Mouse (Mus musculus) kidney, postnatal 0 days (tissue): ENCODE data around the gene Golga5. TPM values are rescaled to one million over a fixed set of nuclear protein-coding genes. Genes with fewer than 3 reads are reported as not detected.

Experiments used
- ATAC-seq: fragments of 200-750 bp; cut with Nextera tagmentation; replicated peaks from 2 replicates; pipeline ENCODE4 v1.8.0; 2017; ENCODE audit warnings: low read depth, moderate number of reproducible peaks, moderate TSS enrichment, moderate library complexity; ENCODE audit not compliant: low FRiP score
- DNase-seq: peaks from one replicate; pipeline ENCODE4 v3.0.0-alpha.2; 2016; ENCODE audit warnings: low spot score
- H3K27ac ChIP-seq: fragments of 300-500 bp; sonication (generic); 2 replicates; pipeline ENCODE4 v1.5.1; 2014; ENCODE audit warnings: mild to moderate bottlenecking
- H3K27me3 ChIP-seq: fragments of 300-500 bp; sonication (generic); 2 replicates; pipeline ENCODE4 v1.6.1; 2014; ENCODE audit warnings: low read length, mixed read lengths; ENCODE audit not compliant: insufficient read depth
- H3K36me3 ChIP-seq: fragments of 300-500 bp; sonication (generic); 2 replicates; pipeline ENCODE4 v1.6.1; 2014; ENCODE audit warnings: low read length, mixed read lengths; ENCODE audit not compliant: insufficient read depth
- H3K4me1 ChIP-seq: fragments of 300-500 bp; sonication (generic); replicated peaks from 2 replicates; pipeline ENCODE4 v1.6.1; 2014; ENCODE audit warnings: antibody characterized with exemption, low read length, mixed read lengths; ENCODE audit not compliant: insufficient read depth
- H3K4me2 ChIP-seq: fragments of 300-500 bp; sonication (generic); 2 replicates; pipeline ENCODE4 v1.6.1; 2014; ENCODE audit warnings: mild to moderate bottlenecking, low read length, moderate library complexity, mixed read lengths
- H3K4me3 ChIP-seq: fragments of 300-500 bp; sonication (generic); replicated peaks from 2 replicates; pipeline ENCODE4 v1.5.1; 2014; ENCODE audit warnings: low read depth, low read length
- H3K9ac ChIP-seq: fragments of 300-500 bp; sonication (generic); 2 replicates; pipeline ENCODE4 v1.6.1; 2014; ENCODE audit warnings: low read depth, low read length
- H3K9me3 ChIP-seq: fragments of 300-500 bp; sonication (generic); replicated peaks from 2 replicates; pipeline ENCODE4 v1.6.1; 2016; ENCODE audit warnings: low read length, inconsistent platforms, mixed read lengths
- CTCF ChIP-seq: IDR thresholded peaks from 2 replicates; pipeline ENCODE4 v1.5.1; 2016; ENCODE audit warnings: antibody characterized with exemption, low read depth, mild to moderate bottlenecking, moderate library complexity
- WGBS: fragments of 180-500 bp; shearing (Covaris S2); extraction: QIAGEN DNeasy Blood & Tissue Kit; methylation state at CpG from one replicate; pipeline ENCODE4 v1.1.7; 2014; 5-methylcytosine and 5-hydroxymethylcytosine counted together
- polyA plus RNA-seq: library from polyadenylated mRNA; unstranded; fragments of >200 nt; fragmentation: Nextera tagmentation; extraction: Ambion mirVana; gene quantifications from 2 replicates; pipeline ENCODE4 v1.2.1, GENCODE M21; 2015

Gene Golga5
- polyA plus RNA-seq, 1 experiment from 2014 or later: 36.4 TPM

DNA sequence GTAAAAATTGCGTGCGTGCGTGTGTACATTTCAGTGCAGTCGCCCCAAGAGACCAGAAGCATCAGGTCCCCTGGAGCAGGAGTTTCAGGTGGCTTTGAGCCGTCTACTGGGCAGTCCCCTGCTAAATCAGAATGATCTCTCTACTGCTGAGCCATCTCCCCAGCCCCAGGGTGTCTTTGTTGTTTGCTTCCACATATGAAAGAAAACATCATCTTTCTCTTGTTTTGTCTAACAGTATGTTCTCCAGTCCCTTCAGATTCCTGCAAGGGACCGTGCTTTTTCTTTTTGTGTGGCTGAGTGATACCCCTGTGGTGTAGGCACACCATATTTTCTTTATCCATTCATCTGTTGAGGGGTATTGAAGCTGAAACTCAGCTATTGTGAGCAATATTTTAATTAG is 45.8 kb downstream of the Golga5 start:
- Histone ChIP-seq H3K27me3 (no peaks in the 10 kb centered on the region), H3K4me2 (no peak overlapping the region), H3K9ac (no peak overlapping the region), H3K4me3 (no peak overlapping the region), H3K4me1 (no peaks in the 10 kb centered on the region), H3K36me3 (no peaks in the 10 kb centered on the region), H3K27ac (no peak overlapping the region), H3K9me3 (no peaks in the 10 kb centered on the region)
- 83% methylated on average over 6 of the region's 6 CpGs for WGBS
- no peak for ATAC-seq
- TF ChIP-seq CTCF: no peak
- no peak for DNase-seq

DNA sequence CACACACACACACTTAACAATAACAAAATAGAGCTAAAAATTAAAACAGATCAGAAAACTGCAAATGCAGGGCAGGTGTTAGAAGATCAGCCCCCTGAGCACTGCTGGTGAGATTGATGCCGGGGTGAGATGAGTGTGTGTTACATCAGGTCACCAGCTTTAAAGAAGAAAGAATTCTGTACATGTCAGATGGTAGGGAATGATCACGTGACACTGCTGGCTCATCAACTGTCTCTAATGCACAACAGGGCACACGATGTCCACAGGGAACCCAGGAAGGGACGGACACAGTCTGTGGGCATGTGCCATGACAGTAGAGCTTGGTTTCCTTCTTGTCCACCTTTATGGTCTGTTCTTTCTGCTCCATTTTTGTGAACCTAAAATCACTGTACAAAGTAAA is 47.2 kb downstream of the Golga5 start:
- H3K9me3 ChIP-seq: no peaks in the 10 kb centered on the region
- WGBS: 79% methylated on average over 4 of the region's 4 CpGs
- no peak overlapping the region for H3K4me2 ChIP-seq
- no peaks in the 10 kb centered on the region for H3K27me3 ChIP-seq
- H3K4me3 ChIP-seq: no peak overlapping the region
- TF ChIP-seq CTCF: no peak
- no peaks in the 10 kb centered on the region for H3K4me1 ChIP-seq
- no peak for ATAC-seq
- no peaks in the 10 kb centered on the region for H3K36me3 ChIP-seq
- H3K9ac ChIP-seq: no peak overlapping the region
- no peak overlapping the region for H3K27ac ChIP-seq
- no peak for DNase-seq

DNA sequence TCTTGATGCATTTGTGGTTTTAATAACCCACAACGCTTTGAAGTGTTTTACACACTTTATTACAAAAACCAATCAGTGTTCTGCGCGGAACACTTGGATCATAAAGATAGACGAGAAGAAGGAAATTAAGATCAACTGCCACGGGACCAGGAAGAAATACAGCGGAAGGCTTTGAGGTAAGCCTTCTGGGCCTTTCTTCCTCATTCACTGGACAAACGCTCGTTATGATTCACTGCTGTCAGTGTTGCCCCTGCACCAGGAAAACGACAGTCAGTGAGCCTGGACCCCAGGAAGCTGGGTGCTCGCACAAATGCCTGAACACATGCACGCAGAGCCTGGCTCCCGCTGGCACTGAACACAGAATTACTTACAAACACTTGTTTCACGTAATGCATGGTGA is 48.7 kb downstream of the Golga5 start:
- 69% methylated on average over 13 of the region's 13 CpGs for WGBS
- Histone ChIP-seq H3K27ac (no peak overlapping the region), H3K4me3 (no peak overlapping the region), H3K4me1 (no peaks in the 10 kb centered on the region), H3K9ac (no peak overlapping the region), H3K4me2 (no peak overlapping the region), H3K9me3 (no peaks in the 10 kb centered on the region), H3K27me3 (no peaks in the 10 kb centered on the region), H3K36me3 (no peaks in the 10 kb centered on the region)
- ATAC-seq: no peak
- DNase-seq: no peak
- TF ChIP-seq CTCF: no peak

DNA sequence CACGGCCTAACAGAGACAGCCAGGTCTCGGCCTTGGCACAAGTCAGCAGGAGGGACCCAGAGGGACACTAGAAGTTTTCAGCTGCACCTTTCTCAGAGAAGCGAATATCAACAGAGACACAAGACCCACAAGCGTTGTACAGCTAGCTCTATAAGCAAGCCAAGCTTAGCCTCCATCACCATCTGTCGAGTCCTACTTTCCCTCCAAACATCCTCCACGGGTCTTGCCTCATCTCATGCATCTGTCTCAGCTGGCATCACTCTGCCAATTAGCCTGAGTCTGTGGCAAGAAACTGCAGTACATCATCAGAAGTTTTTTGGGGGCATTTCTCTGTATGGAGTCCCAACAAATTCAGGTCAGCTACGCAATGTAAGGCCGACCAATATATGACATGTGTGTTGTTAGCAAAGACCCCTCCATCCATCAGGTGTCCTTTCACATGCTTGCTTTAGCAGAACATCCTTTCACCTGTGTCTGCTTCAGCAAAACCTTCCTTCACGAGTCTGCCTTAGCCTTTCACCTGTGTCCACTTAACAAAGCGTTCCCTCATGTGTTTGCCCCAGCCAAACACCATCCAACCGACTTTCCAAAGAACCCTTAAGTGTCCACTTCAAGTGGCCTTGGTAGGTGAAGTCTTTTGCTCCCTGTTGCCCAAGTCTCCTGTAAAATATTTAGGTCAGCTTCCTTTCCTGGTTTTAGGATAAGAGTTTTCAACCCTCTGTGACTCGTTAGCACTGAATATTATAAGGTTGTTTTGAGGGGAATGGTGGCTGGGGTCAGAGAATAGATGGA is 51.2 kb downstream of the Golga5 start:
- Histone ChIP-seq H3K4me1 (no peaks in the 10 kb centered on the region), H3K27ac (no peak overlapping the region), H3K36me3 (no peaks in the 10 kb centered on the region), H3K27me3 (no peaks in the 10 kb centered on the region), H3K9me3 (no peaks in the 10 kb centered on the region), H3K4me2 (no peak overlapping the region), H3K9ac (no peak overlapping the region), H3K4me3 (no peak overlapping the region)
- WGBS: 88% methylated on average over 12 of the region's 12 CpGs
- ATAC-seq (no peak), DNase-seq (no peak)
- no peak for TF ChIP-seq CTCF

DNA sequence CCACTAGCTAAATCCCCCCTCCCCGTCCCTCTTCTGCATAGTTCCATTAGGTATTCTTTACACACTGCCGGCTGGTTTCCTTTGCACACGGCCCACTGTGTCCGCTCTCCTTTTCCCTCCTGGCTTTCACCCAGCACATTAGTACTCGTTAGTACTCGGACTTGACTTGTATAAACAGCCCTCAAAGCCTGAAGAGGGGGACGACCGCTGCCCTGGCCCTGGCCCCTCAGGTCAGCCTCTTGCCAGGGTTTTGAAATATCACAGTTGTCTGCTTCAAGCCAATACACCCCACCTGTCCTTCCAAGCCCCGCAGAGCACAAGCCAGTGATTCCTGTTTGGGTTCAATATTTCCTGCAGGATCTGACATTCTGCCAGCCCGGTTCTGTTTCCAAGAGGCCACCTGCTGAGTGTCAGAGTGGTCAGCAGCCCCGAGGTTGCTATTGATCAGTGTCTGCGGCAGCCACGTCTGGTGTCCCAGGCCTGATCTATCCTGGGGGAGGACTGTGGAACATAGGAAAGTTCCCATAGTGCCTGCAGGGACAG is 52.9 kb downstream of the Golga5 start:
- H3K27ac ChIP-seq: no peak overlapping the region
- H3K4me2 ChIP-seq: no peak overlapping the region
- DNase-seq (peak; percentile 30), ATAC-seq (no peak)
- no peaks in the 10 kb centered on the region for H3K36me3 ChIP-seq
- H3K9ac ChIP-seq: no peak overlapping the region
- no peak overlapping the region for H3K4me3 ChIP-seq
- H3K9me3 ChIP-seq: no peaks in the 10 kb centered on the region
- no peaks in the 10 kb centered on the region for H3K27me3 ChIP-seq
- WGBS: 17% methylated on average over 13 of the region's 13 CpGs
- H3K4me1 ChIP-seq: no peaks in the 10 kb centered on the region
- TF ChIP-seq CTCF: no peak

DNA sequence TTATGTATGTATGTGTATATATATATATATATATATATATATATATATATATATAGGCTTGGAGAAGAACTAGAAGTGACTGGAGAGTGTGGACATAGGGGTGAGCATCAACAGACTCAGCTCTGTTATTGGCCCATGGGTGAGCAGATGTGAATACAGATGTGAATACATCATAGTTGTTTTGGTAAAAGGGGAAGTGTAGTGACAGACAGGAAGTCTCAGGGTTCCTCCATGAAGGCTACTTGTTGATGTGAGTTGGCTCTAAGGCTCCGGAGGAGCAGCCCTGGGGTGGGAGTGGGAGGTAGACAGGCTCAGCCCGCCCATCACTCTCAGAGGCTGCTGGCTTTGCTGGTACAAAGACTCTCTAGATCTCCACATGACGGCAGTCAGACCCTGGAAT is 55.3 kb downstream of the Golga5 start:
- Histone ChIP-seq H3K9ac (no peak overlapping the region), H3K9me3 (no peaks in the 10 kb centered on the region), H3K27me3 (no peaks in the 10 kb centered on the region), H3K4me3 (no peak overlapping the region), H3K27ac (no peak overlapping the region), H3K4me2 (no peak overlapping the region), H3K36me3 (no peaks in the 10 kb centered on the region), H3K4me1 (no peaks in the 10 kb centered on the region)
- 44% methylated on average over 3 of the region's 3 CpGs for WGBS
- DNase-seq: no peak
- no peak for TF ChIP-seq CTCF
- ATAC-seq: no peak
